Mouse (Mus musculus): ENCODE results near the gene Cog1. TPM values are rescaled to one million over a fixed set of nuclear protein-coding genes. Genes with fewer than 3 reads are reported as not detected.
"Not testable (repeated sequence)": the region's sequence is repeated elsewhere in the genome, so short reads cannot be mapped to it uniquely, and the experiment has no call there.

The Cog1 gene
- polyA plus RNA-seq, 1 experiment from 2014 or later: 16.6 TPM

GRCm38 (mm10) chr11:113654561-113655270 is 5.7 kb downstream of the Cog1 start:
- no peaks in the 10 kb centered on the region for H3K9me3 ChIP-seq
- H3K4me1 ChIP-seq: peaks cover 12% of the 10 kb centered on the region
- no peaks in the 10 kb centered on the region for H3K27me3 ChIP-seq (replicated peaks)
- WGBS: 80% methylated on average over 18 of the region's 18 CpGs
- peaks cover 83% of the 10 kb centered on the region for H3K36me3 ChIP-seq
- H3K4me2 ChIP-seq: no peak overlapping the region
- H3K27ac ChIP-seq (replicated peaks): no peak overlapping the region
- H3K9ac ChIP-seq: no peak overlapping the region
- no peak overlapping the region for H3K4me3 ChIP-seq
- ATAC-seq (ENCODE audit: extremely low read depth, insufficient number of reproducible peaks, low FRiP score, low TSS enrichment): no peak

- Histone ChIP-seq H3K27me3 (replicated peaks) (no peaks in the 10 kb centered on the region), H3K9ac (no peak overlapping the region), H3K4me3 (no peak overlapping the region), H3K4me2 (no peak overlapping the region), H3K27ac (replicated peaks) (no peak overlapping the region), H3K9me3 (no peaks in the 10 kb centered on the region), H3K4me1 (no peaks in the 10 kb centered on the region), H3K36me3 (peaks cover 100% of the 10 kb centered on the region)
- no peak for ATAC-seq (ENCODE audit: extremely low read depth, insufficient number of reproducible peaks, low FRiP score, low TSS enrichment)
- WGBS: 87% methylated on average over 8 of the region's 8 CpGs
These were observed 7.6 kb downstream of the Cog1 start for GRCm38 (mm10) chr11:113656511-113656932.

- Histone ChIP-seq H3K27me3 (replicated peaks) (no peaks in the 10 kb centered on the region), H3K36me3 (peaks cover 100% of the 10 kb centered on the region), H3K4me2 (no peak overlapping the region), H3K4me1 (no peaks in the 10 kb centered on the region), H3K9ac (no peak overlapping the region), H3K4me3 (no peak overlapping the region), H3K9me3 (no peaks in the 10 kb centered on the region), H3K27ac (replicated peaks) (no peak overlapping the region)
- ATAC-seq (ENCODE audit: extremely low read depth, insufficient number of reproducible peaks, low FRiP score, low TSS enrichment): no peak
- 67% methylated on average over 4 of the region's 4 CpGs for WGBS
These were observed 8.3 kb downstream of the Cog1 start for GRCm38 (mm10) chr11:113657221-113657620.

GRCm38 (mm10) chr11:113658319-113658718 is 9.3 kb downstream of the Cog1 start:
- 89% methylated on average over 8 of the region's 8 CpGs for WGBS
- H3K4me2 ChIP-seq: no peak overlapping the region
- no peak for ATAC-seq (ENCODE audit: extremely low read depth, insufficient number of reproducible peaks, low FRiP score, low TSS enrichment)
- no peak overlapping the region for H3K9ac ChIP-seq
- H3K27ac ChIP-seq (replicated peaks): no peak overlapping the region
- H3K4me3 ChIP-seq: no peak overlapping the region
- no peaks in the 10 kb centered on the region for H3K9me3 ChIP-seq
- H3K27me3 ChIP-seq (replicated peaks): no peaks in the 10 kb centered on the region
- no peaks in the 10 kb centered on the region for H3K4me1 ChIP-seq
- H3K36me3 ChIP-seq: peaks cover 100% of the 10 kb centered on the region

- Histone ChIP-seq H3K4me2 (no peak overlapping the region), H3K36me3 (peaks cover 100% of the 10 kb centered on the region), H3K27ac (replicated peaks) (no peak overlapping the region), H3K4me1 (no peaks in the 10 kb centered on the region), H3K9ac (no peak overlapping the region), H3K9me3 (no peaks in the 10 kb centered on the region), H3K4me3 (no peak overlapping the region), H3K27me3 (replicated peaks) (no peaks in the 10 kb centered on the region)
- WGBS: 85% methylated on average over 4 of the region's 4 CpGs
- no peak for ATAC-seq (ENCODE audit: extremely low read depth, insufficient number of reproducible peaks, low FRiP score, low TSS enrichment)
These were observed 9.8 kb downstream of the Cog1 start for GRCm38 (mm10) chr11:113658763-113659162.

GRCm38 (mm10) chr11:113660213-113660612 is 11.2 kb downstream of the Cog1 start:
- H3K4me2 ChIP-seq; H3K4me3 ChIP-seq; H3K9ac ChIP-seq; H3K27me3 ChIP-seq (replicated peaks); H3K9me3 ChIP-seq; H3K4me1 ChIP-seq; ATAC-seq (ENCODE audit: extremely low read depth, insufficient number of reproducible peaks, low FRiP score, low TSS enrichment); H3K27ac ChIP-seq (replicated peaks): not testable (repeated sequence)
- H3K36me3 ChIP-seq: peaks cover 98% of the 10 kb centered on the region
- 88% methylated on average over 3 of the region's 3 CpGs for WGBS

- H3K9ac ChIP-seq: no peak overlapping the region
- no peak overlapping the region for H3K4me2 ChIP-seq
- WGBS: 95% methylated on average over 11 of the region's 11 CpGs
- H3K9me3 ChIP-seq: no peaks in the 10 kb centered on the region
- H3K27ac ChIP-seq (replicated peaks): no peak overlapping the region
- no peaks in the 10 kb centered on the region for H3K27me3 ChIP-seq (replicated peaks)
- peaks cover 93% of the 10 kb centered on the region for H3K36me3 ChIP-seq
- no peak for ATAC-seq (ENCODE audit: extremely low read depth, insufficient number of reproducible peaks, low FRiP score, low TSS enrichment)
- no peak overlapping the region for H3K4me3 ChIP-seq
- H3K4me1 ChIP-seq: peaks cover 5% of the 10 kb centered on the region; the same call in 1 of the 2 replicates
These were observed 12.0 kb downstream of the Cog1 start for GRCm38 (mm10) chr11:113660940-113661339.

- Histone ChIP-seq H3K27ac (replicated peaks) (no peak overlapping the region), H3K4me3 (no peak overlapping the region), H3K9me3 (no peaks in the 10 kb centered on the region), H3K4me2 (no peak overlapping the region), H3K27me3 (replicated peaks) (no peaks in the 10 kb centered on the region), H3K9ac (no peak overlapping the region), H3K4me1 (peaks cover 12% of the 10 kb centered on the region), H3K36me3 (peaks cover 87% of the 10 kb centered on the region)
- 85% methylated on average over 18 of the region's 18 CpGs for WGBS
- no peak for ATAC-seq (ENCODE audit: extremely low read depth, insufficient number of reproducible peaks, low FRiP score, low TSS enrichment)
These were observed 12.9 kb downstream of the Cog1 start for GRCm38 (mm10) chr11:113661835-113662351.

GRCm38 (mm10) chr11:113664279-113664678 is 15.3 kb downstream of the Cog1 start:
- WGBS: 66% methylated on average over 2 of the region's 2 CpGs
- H3K36me3 ChIP-seq: peaks cover 84% of the 10 kb centered on the region
- H3K4me1 ChIP-seq: peaks cover 36% of the 10 kb centered on the region
- no peaks in the 10 kb centered on the region for H3K27me3 ChIP-seq (replicated peaks)
- no peak overlapping the region for H3K4me3 ChIP-seq
- no peak overlapping the region for H3K27ac ChIP-seq (replicated peaks)
- no peak for ATAC-seq (ENCODE audit: extremely low read depth, insufficient number of reproducible peaks, low FRiP score, low TSS enrichment)
- no peak overlapping the region for H3K9ac ChIP-seq
- H3K9me3 ChIP-seq: no peaks in the 10 kb centered on the region
- H3K4me2 ChIP-seq: no peak overlapping the region

GRCm38 (mm10) chr11:113666205-113666604 is 17.2 kb downstream of the Cog1 start:
- ATAC-seq (ENCODE audit: extremely low read depth, insufficient number of reproducible peaks, low FRiP score, low TSS enrichment): no peak
- Histone ChIP-seq H3K36me3 (peaks cover 81% of the 10 kb centered on the region), H3K27me3 (replicated peaks) (no peaks in the 10 kb centered on the region), H3K27ac (replicated peaks) (no peak overlapping the region), H3K9me3 (no peaks in the 10 kb centered on the region), H3K4me1 (peaks cover 38% of the 10 kb centered on the region), H3K4me3 (no peak overlapping the region), H3K9ac (no peak overlapping the region), H3K4me2 (peak overlapping the region; percentile 19; the same call in 1 of the 2 replicates)
- WGBS: 65% methylated on average over 6 of the region's 6 CpGs

- no peak overlapping the region for H3K4me3 ChIP-seq
- 56% methylated on average over 10 of the region's 10 CpGs for WGBS
- H3K27me3 ChIP-seq (replicated peaks): no peaks in the 10 kb centered on the region
- no peak overlapping the region for H3K9ac ChIP-seq
- no peak for ATAC-seq (ENCODE audit: extremely low read depth, insufficient number of reproducible peaks, low FRiP score, low TSS enrichment)
- H3K4me2 ChIP-seq: peak overlapping the region; percentile 19; the same call in 1 of the 2 replicates
- H3K36me3 ChIP-seq: peaks cover 81% of the 10 kb centered on the region
- no peaks in the 10 kb centered on the region for H3K9me3 ChIP-seq
- peaks cover 38% of the 10 kb centered on the region for H3K4me1 ChIP-seq
- H3K27ac ChIP-seq (replicated peaks): no peak overlapping the region
These were observed 17.7 kb downstream of the Cog1 start for GRCm38 (mm10) chr11:113666648-113667047.

GRCm38 (mm10) chr11:113667122-113667521 is 18.2 kb downstream of the Cog1 start:
- ATAC-seq (ENCODE audit: extremely low read depth, insufficient number of reproducible peaks, low FRiP score, low TSS enrichment): no peak
- H3K9ac ChIP-seq: 0 out of 2 replicates have a peak overlapping the region, but pooled peaks have one; percentile 19
- peaks cover 81% of the 10 kb centered on the region for H3K36me3 ChIP-seq
- H3K27me3 ChIP-seq (replicated peaks): no peaks in the 10 kb centered on the region
- H3K4me3 ChIP-seq: no peak overlapping the region
- no peaks in the 10 kb centered on the region for H3K9me3 ChIP-seq
- 81% methylated on average over 2 of the region's 2 CpGs for WGBS
- H3K4me2 ChIP-seq: peak overlapping the region; percentile 19; the same call in 1 of the 2 replicates
- H3K4me1 ChIP-seq: peaks cover 38% of the 10 kb centered on the region
- H3K27ac ChIP-seq (replicated peaks): peak overlapping the region; percentile 24; the same call in 1 of the 2 replicates
